Mouse (Mus musculus) left cerebral cortex, postnatal 14 days (tissue): ENCODE measurements around the gene Dclk1. TPM values are rescaled to one million over a fixed set of nuclear protein-coding genes. Genes with fewer than 3 reads are reported as not detected.

Experiments used
- DNase-seq, 2 experiments: peaks; one replicate each; pipeline ENCODE4 v3.0.0; 2021 to 2022; ENCODE audit warnings: low spot score in 2 of 2, mixed read lengths in 1 of 2
- intact Hi-C: fragments of 180-260 bp; cut with DNase I; formaldehyde crosslinking; loops from one replicate; pipeline ENCODE4 v1.15.1; 2025
- total RNA-seq, 2 experiments: library from RNA; stranded (reverse); gene quantifications; 2 replicates each; pipeline ENCODE4 v1.2.3; 2021

Gene Dclk1
- total RNA-seq, 2 experiments from 2014 or later, result 1,062 to 1,119 TPM

- intact Hi-C loops, result loop anchor here (2.0 to 10.0 kb wide), 4 partner anchors 72 to 550 kb away; partner anchors contain the start of gene Rfxap
These were observed 112.6 kb downstream of the Dclk1 start for GRCm38 (mm10) chr3:55354765-55355164.

GRCm38 (mm10) chr3:55358486-55358885 is 116.3 kb downstream of the Dclk1 start:
- intact Hi-C loops, result loop anchor here (10.0 kb wide), 1 partner anchor 554 kb away; the partner anchor contains the start of gene Rfxap
- DNase-seq, result no peak

More at GRCm38 (mm10) chr3:55354765-55355164, 112.6 kb downstream of the Dclk1 start:
- DNase-seq, result peak; percentile 85 to 92

GRCm38 (mm10) chr3:55360836-55361235 is 118.7 kb downstream of the Dclk1 start:
- intact Hi-C loops, result no loop called here
- DNase-seq, result no peak

DNA sequence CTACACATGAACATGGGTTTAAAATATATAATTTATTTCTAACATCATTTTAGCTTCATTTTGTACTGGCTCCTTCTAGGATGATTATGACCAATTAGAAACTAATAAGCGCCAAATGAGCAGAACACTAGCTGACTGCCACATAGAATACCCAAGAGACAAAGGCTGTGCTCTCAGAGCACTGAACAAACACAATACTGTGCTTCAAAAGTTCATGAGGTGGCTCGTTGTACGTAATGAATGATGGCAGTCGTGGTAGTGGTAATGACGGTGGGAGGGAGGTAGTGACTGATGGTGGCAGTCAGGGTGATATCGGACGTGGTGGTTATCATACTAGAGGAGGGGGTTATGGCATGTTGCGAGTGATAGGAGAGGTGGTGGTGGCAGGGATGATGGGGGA is 125.0 kb downstream of the Dclk1 start:
- intact Hi-C loops, result no loop called here
- DNase-seq, result no peak

GRCm38 (mm10) chr3:55369156-55369555 is 127.0 kb downstream of the Dclk1 start:
- DNase-seq, result no peak
- intact Hi-C loops, result no loop called here

GRCm38 (mm10) chr3:55373689-55374088 is 131.5 kb downstream of the Dclk1 start:
- intact Hi-C loops, result loop anchor here (1.0 kb wide), 1 partner anchor 93 kb away; no protein-coding TSS in a partner anchor
- peak; percentile 83 to 90 for DNase-seq

DNA sequence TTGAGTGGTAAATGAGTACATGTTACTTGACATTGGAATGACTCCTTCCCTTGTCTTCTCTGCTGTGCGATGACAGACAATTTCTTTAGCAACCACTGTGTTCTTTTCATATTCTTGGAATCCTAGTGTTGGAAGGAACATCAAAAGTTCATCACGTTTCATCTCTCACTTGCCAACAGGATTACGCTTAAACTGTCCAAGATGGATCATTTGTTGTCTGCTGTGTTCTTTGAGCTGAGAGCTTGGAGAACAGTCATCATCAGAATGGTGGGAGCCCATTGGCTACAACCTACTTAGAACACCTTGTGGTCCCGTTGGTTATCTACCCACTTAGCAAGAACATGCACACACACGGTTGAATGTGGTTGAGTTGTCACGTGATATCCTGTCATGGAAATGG is 136.4 kb downstream of the Dclk1 start:
- peak in 1 of 2 experiments; percentile 61 for DNase-seq
- intact Hi-C loops, result no loop called here

DNA sequence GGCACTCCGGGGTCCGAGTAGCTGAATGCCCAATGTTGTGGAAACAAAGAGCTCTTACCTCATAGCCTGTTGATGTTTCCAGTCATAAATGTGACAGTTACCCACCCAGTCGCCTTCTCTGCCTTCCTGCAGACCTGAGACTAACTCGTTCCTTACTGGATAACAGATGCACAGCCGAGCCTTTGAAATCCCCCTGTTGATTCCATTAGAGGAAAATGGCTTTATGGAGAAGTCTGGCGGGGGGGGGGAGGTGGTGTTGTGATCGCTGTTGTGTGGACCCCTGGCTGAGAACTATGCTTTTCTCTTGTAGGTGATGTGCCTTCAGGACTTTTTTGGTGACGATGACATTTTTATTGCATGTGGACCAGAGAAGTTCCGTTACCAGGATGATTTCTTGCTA is 138.3 kb downstream of the Dclk1 start:
- DNase-seq, result no peak
- intact Hi-C loops, result no loop called here

GRCm38 (mm10) chr3:55392605-55393004 is 150.4 kb downstream of the Dclk1 start:
- no peak for DNase-seq
- intact Hi-C loops, result loop anchor here (5.0 kb wide), 1 partner anchor 45 kb away; no protein-coding TSS in a partner anchor

GRCm38 (mm10) chr3:55393549-55393948 is 151.4 kb downstream of the Dclk1 start:
- intact Hi-C loops, result loop anchor here (5.0 kb wide), 1 partner anchor 44 kb away; no protein-coding TSS in a partner anchor
- no peak for DNase-seq

GRCm38 (mm10) chr3:55396792-55397191 is 154.6 kb downstream of the Dclk1 start:
- peak; percentile 45 to 76 for DNase-seq
- intact Hi-C loops, result no loop called here

DNA sequence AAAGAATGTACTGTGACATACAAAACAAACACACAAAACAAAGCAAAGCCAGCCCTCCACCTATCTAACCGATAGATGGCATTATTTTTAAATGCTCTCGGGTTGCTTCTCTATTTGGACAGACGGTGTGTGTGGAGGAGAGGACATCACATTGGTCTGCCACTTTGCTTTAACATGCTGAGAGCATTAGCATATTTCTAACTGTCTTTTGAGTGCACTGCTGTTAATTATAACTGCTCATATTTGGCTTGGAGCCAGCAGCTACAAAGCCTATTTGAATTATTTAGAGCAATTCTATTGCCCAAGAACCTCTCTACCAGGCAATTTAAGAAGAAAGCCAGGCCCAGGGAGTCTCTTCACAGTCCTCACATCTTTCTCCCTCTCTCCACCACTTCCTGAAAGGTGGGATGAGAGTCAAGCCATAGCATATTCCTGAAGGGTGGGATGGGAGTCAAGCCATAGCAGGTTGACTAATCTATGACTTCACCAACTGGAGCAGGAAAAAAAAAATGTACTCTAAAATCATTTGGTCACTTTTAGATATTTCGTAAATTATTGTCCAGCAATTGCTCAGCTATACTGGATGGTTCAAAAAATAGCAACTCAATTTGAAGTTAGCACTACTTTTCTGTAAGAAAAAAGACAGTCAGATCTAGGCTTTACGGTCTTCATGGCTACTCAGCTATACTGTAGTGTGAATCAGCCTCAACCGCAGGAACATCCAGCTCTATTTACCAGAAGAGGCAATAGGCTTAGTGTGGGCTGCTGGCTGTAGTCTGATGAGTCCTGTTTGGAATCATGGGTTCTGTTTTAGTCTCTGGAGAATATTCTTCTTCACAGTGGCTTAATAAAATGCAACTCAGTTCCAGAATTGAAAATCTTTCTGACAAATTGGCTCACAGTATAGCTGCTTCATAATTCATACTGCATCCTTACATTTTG is 155.9 kb downstream of the Dclk1 start:
- intact Hi-C loops, result no loop called here
- DNase-seq, result peak in 1 of 2 experiments; percentile 51

DNA sequence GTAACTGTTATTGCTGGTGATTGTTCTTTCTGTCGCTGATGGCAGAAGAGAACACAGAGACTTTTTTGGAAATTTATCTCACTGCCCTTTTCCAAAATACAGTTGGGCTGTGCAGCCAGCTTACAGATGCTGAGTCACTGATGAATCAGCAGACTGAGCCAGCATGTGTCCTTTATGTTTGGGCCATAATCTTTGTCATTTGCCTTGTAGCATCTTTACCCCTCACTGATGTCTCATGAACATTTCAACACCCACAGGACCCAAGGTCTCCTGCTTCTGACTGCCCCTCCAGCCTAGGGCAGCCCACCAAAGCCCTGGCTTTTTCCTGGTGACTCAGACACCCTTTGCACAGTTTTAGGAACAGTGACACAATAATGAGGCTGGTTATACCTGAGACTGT is 159.1 kb downstream of the Dclk1 start:
- DNase-seq, result no peak
- intact Hi-C loops, result no loop called here

GRCm38 (mm10) chr3:55404751-55405150 is 162.6 kb downstream of the Dclk1 start:
- intact Hi-C loops, result no loop called here
- no peak for DNase-seq

GRCm38 (mm10) chr3:55406616-55407015 is 164.5 kb downstream of the Dclk1 start:
- no peak for DNase-seq
- intact Hi-C loops, result no loop called here

DNA sequence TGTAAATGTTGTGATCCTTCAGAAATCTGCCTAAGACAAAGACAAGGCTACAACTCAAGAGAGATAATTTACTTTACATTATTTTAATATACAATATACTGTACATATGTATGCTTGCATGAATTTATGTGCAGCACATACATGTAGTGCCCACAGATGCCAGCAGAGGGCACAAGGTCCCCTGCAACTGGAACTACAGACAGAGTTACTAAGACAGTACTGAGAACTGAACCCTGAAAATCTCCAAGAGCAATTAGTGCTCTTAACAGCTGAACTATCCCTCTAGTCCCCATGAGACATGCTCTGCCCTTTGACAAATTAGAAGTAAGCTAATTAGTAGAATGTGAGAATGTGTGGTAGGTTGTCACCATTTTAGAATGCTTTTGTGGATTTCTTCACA is 169.4 kb downstream of the Dclk1 start:
- no peak for DNase-seq
- intact Hi-C loops, result no loop called here

- peak; percentile 78 to 85 for DNase-seq
- intact Hi-C loops, result loop anchor here (5.0 kb wide), 1 partner anchor 47 kb away; no protein-coding TSS in a partner anchor
These were observed 173.4 kb downstream of the Dclk1 start for GRCm38 (mm10) chr3:55415527-55415950.

- DNase-seq, result no peak
These were observed 176.7 kb downstream of the Dclk1 start for GRCm38 (mm10) chr3:55418845-55419244.

DNA sequence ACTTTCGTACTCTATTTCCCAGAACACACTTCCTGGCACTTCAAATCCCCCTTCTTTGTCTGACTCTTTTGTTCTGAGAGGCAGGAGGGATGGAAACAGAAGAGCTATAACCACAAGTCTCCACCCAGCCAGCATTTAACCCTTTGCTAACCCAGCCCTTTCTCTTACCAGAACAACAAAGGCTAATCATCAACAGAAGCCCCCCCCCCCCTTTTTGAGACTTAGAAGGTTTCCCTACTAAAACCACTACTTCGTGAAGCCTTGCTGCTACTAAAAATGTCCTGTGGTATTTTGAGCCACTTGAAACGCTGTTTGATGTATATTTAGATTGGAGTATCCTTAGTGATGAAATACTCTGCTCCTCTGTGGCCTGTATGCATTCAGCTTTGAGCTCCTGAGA is 177.2 kb downstream of the Dclk1 start:
- DNase-seq, result no peak
- intact Hi-C loops, result loop anchor here (5.0 kb wide), 1 partner anchor 43 kb away; no protein-coding TSS in a partner anchor

More at GRCm38 (mm10) chr3:55418845-55419244, 176.7 kb downstream of the Dclk1 start:
- intact Hi-C loops, result loop anchor here (5.0 kb wide), 1 partner anchor 43 kb away; no protein-coding TSS in a partner anchor

DNA sequence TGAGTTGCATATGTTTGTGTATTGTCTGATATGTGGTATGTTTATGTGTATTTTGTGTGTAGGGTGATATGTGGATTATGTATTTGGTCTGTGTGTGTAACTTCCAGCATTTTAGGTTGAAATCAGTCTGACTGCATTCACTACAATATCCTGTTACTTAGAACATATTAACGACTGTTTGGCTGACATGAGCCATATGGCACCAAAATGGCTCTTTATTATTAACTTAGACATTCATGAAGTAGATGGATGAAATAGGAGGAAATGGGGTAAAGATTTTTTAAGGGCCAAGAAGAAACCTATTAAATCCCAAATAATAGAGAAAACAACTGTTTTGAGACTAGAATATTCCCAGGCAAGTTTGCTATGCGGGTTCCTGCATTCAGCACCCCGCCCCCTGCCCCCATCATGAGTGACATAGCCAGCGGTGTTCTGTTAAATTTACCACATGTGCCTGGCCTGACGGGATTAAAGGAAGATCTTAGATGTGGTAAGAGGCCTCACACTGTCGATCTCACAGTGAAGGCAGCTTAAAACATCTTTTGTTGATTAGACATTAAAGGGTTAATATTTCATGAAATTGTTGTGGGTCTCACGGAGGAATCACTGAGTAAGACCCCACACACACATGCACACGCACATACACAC is 178.4 kb downstream of the Dclk1 start:
- DNase-seq, result no peak
- intact Hi-C loops, result no loop called here
